Comparison of ENCODE assay signal across 9 mouse cellular contexts in genomic region chr11:102027361-102028017, GRCm38 (mm10). TPM values are rescaled to one million over a fixed set of nuclear protein-coding genes. Genes with fewer than 3 reads are reported as not detected.
DNase-seq lines count a peak whose midpoint lies in the region; ATAC-seq and TF ChIP-seq lines count a peak whose summit lies in the region.
"Had no signal": no experiment of that assay in that cellular context is flagged by ENCODE, and none has a peak within 500 bp of the region (broad histone marks: within the 10 kb centered on the region; RNA-seq: fewer than 3 reads in every experiment).

No protein-coding gene starts in this region.

- intact Hi-C loops in gastrocnemius, adult 2 months (cut with DNase I) = no loop called here
- intact Hi-C loops in gastrocnemius, postnatal 14 days (cut with DNase I; ENCODE audit: low total_unique reads) = no loop called here

- in situ Hi-C loops in ES-E14 (cut with MboI; ENCODE audit: low sequenced_read_pairs in 2 of 2, unreplicated experiment in 2 of 2) = no loop called here

- peak overlapping the region; percentile 78 for H3K4me2 ChIP-seq in forebrain, embryonic 12.5 days
- H3K4me2 ChIP-seq in liver, embryonic 16.5 days (ENCODE audit: low read depth, low read length) = peak overlapping the region; percentile 78

- H3K27ac ChIP-seq in gastrocnemius, adult 2 months = peak overlapping the region; percentile 93
- no peak overlapping the region for H3K27ac ChIP-seq in ES-E14 (ENCODE audit: insufficient read depth, low read depth, low read length, poor library complexity, severe bottlenecking)
- H3K27ac ChIP-seq in forebrain, embryonic 12.5 days = peak overlapping the region; percentile 95
- no peak overlapping the region for H3K27ac ChIP-seq in liver, embryonic 16.5 days (ENCODE audit: low read length)

- no peak for DNase-seq in gastrocnemius, adult 2 months
- no peak for DNase-seq in gastrocnemius, postnatal 25 days
- no peak for DNase-seq in ES-E14 (ENCODE audit: low read depth, low spot score)
- DNase-seq in ovary, postnatal 36 days (ENCODE audit: low spot score) = no peak
- no peak for DNase-seq in gastrocnemius, postnatal 14 days
- no peak for DNase-seq in T-cell, adult 2 months (ENCODE audit: low spot score)

- H3K4me1 ChIP-seq in ES-E14 (ENCODE audit: control insufficient read depth in 2 of 2, insufficient read depth in 2 of 2, low read length in 2 of 2, poor library complexity in 1 of 2) = peaks cover 0 to 3% of the 10 kb centered on the region in 2 experiments; a peak in 1 of 4 replicates
- peaks cover 34% of the 10 kb centered on the region for H3K4me1 ChIP-seq in forebrain, embryonic 12.5 days
- peaks cover 6% of the 10 kb centered on the region for H3K4me1 ChIP-seq in liver, embryonic 16.5 days (ENCODE audit: control insufficient read depth, low read depth, low read length)

- TF ChIP-seq CTCF in gastrocnemius, adult 2 months (IDR thresholded peaks at IDR 0.05) = peak; percentile 12; the same call in 1 of the 2 replicates

- peaks cover 6% of the 10 kb centered on the region; the same call in 1 of the 2 replicates for H3K27me3 ChIP-seq in forebrain, embryonic 12.5 days
- peaks cover 38% of the 10 kb centered on the region for H3K27me3 ChIP-seq in liver, embryonic 16.5 days (ENCODE audit: control insufficient read depth, insufficient read depth, low read depth, low read length)

- H3K4me3 ChIP-seq in gastrocnemius, adult 2 months = peak overlapping the region; percentile 78
- H3K4me3 ChIP-seq in ES-E14 (ENCODE audit: insufficient read depth in 1 of 2, low read depth in 1 of 2, low read length in 2 of 2, poor library complexity in 1 of 2, severe bottlenecking in 1 of 2) = peak overlapping the region; percentile 76 to 98
- peak overlapping the region; percentile 69 for H3K4me3 ChIP-seq in forebrain, embryonic 12.5 days (replicated peaks)
- no peak overlapping the region; the same call in 1 of the 2 replicates for H3K4me3 ChIP-seq in liver, embryonic 16.5 days (ENCODE audit: low read depth, low read length)

- no peaks in the 10 kb centered on the region for H3K9me3 ChIP-seq in ES-E14 (ENCODE audit: control insufficient read depth, insufficient read depth, low read depth, low read length)
- no peaks in the 10 kb centered on the region for H3K9me3 ChIP-seq in forebrain, embryonic 12.5 days
- no peaks in the 10 kb centered on the region for H3K9me3 ChIP-seq in liver, embryonic 16.5 days (replicated peaks; ENCODE audit: control insufficient read depth, low read length)

- peak; percentile 34 for ATAC-seq in forebrain, embryonic 12.5 days (ENCODE audit: low FRiP score)
- ATAC-seq in liver, embryonic 16.5 days (ENCODE audit: low read depth) = no peak

- peaks cover 3% of the 10 kb centered on the region; the same call in 1 of the 2 replicates for H3K36me3 ChIP-seq in ES-E14 (ENCODE audit: control insufficient read depth, insufficient read depth, low read length, poor library complexity, severe bottlenecking)
- H3K36me3 ChIP-seq in forebrain, embryonic 12.5 days (replicated peaks) = peaks cover 17% of the 10 kb centered on the region
- H3K36me3 ChIP-seq in liver, embryonic 16.5 days (ENCODE audit: control insufficient read depth, insufficient read depth) = no peaks in the 10 kb centered on the region

- 4% methylated on average over 12 of the region's 12 CpGs for WGBS in forebrain, embryonic 12.5 days
- WGBS in liver, embryonic 16.5 days (ENCODE audit: insufficient replicate concordance) = 11% methylated on average over 12 of the region's 12 CpGs

- H3K9ac ChIP-seq in ES-E14 (ENCODE audit: insufficient read depth, low read depth, low read length, poor library complexity, severe bottlenecking) = no peak overlapping the region
- peak overlapping the region; percentile 85 for H3K9ac ChIP-seq in forebrain, embryonic 12.5 days
- no peak overlapping the region for H3K9ac ChIP-seq in liver, embryonic 16.5 days (ENCODE audit: low read depth, low read length)

TF ChIP-seq in ES-E14, 5 proteins besides CTCF, POLR2A, EP300 and RAD21:
- TF ChIP-seq HCFC1 (IDR thresholded peaks at IDR 0.05; ENCODE audit: borderline replicate concordance, insufficient read depth, low read length) (no peak), MAFK (IDR thresholded peaks at IDR 0.05; ENCODE audit: insufficient read depth, low read depth, low read length) (no peak), ZC3H11A (IDR thresholded peaks at IDR 0.05; ENCODE audit: borderline replicate concordance, low read depth, low read length) (no peak), CHD2 (IDR thresholded peaks at IDR 0.05; ENCODE audit: low read depth, low read length) (no peak), ZNF384 (IDR thresholded peaks at IDR 0.05; ENCODE audit: low read depth, low read length) (no peak)

RNA-seq across cellular contexts. Expression of gene Mpp3, which starts 0.8 kb away (rescaled TPM):
- total RNA-seq in gastrocnemius, adult 2 months (2021) = 10 to 100 TPM; 19.4 to 34.7 TPM
- 10 to 100 TPM; 17.6 to 29.5 TPM for total RNA-seq in gastrocnemius, postnatal 25 days (2021)
- total RNA-seq in ES-E14 (2012; rRNA removed) = 5.2 and 7.5 TPM in 2 replicates
- polyA plus RNA-seq in forebrain, embryonic 12.5 days (2016; fragmentation: Nextera tagmentation; extraction: Ambion mirVana) = 35.7 and 37.6 TPM in 2 replicates
- 0.28 and 0.76 TPM in 2 replicates for polyA plus RNA-seq in liver, embryonic 16.5 days (2015; fragmentation: Nextera tagmentation; extraction: Ambion mirVana)
- 10 to 100 TPM; 40.6 to 47.1 TPM for total RNA-seq in gastrocnemius, postnatal 14 days (2021)

RNA-seq across cellular contexts. Expression of gene Cd300lg, which starts 13.8 kb away (rescaled TPM):
- total RNA-seq in gastrocnemius, adult 2 months (2021) = 10 to 100 TPM; 17.6 to 18.9 TPM
- 10 to 100 TPM; 13.1 to 16.5 TPM for total RNA-seq in gastrocnemius, postnatal 25 days (2021)
- total RNA-seq in ES-E14 (2012; rRNA removed) = not detected in 2 replicates
- polyA plus RNA-seq in forebrain, embryonic 12.5 days (2016; fragmentation: Nextera tagmentation; extraction: Ambion mirVana) = 0.17 and 0.23 TPM in 2 replicates
- polyA plus RNA-seq in liver, embryonic 16.5 days (2015; fragmentation: Nextera tagmentation; extraction: Ambion mirVana) = 0.68 and 0.87 TPM in 2 replicates
- 10 to 100 TPM; 20.2 to 28.6 TPM for total RNA-seq in gastrocnemius, postnatal 14 days (2021)

RNA-seq across cellular contexts. Expression of gene Dusp3, which starts 40.7 kb away (rescaled TPM):
- 100 to 1,000 TPM; 123 to 129 TPM for total RNA-seq in gastrocnemius, adult 2 months (2021)
- total RNA-seq in gastrocnemius, postnatal 25 days (2021) = 100 to 1,000 TPM; 134 to 137 TPM
- 12.8 and 14.8 TPM in 2 replicates for total RNA-seq in ES-E14 (2012; rRNA removed)
- polyA plus RNA-seq in forebrain, embryonic 12.5 days (2016; fragmentation: Nextera tagmentation; extraction: Ambion mirVana) = 9.0 and 9.8 TPM in 2 replicates
- polyA plus RNA-seq in liver, embryonic 16.5 days (2015; fragmentation: Nextera tagmentation; extraction: Ambion mirVana) = 8.1 and 8.9 TPM in 2 replicates
- 100 to 1,000 TPM; 140 to 151 TPM for total RNA-seq in gastrocnemius, postnatal 14 days (2021)

RNA-seq across cellular contexts. Expression of gene Cfap97d1, which starts 43.4 kb away (rescaled TPM):
- total RNA-seq in gastrocnemius, adult 2 months (2021) = not detected
- total RNA-seq in gastrocnemius, postnatal 25 days (2021) = not detected
- not detected in 2 replicates for total RNA-seq in ES-E14 (2012; rRNA removed)
- not detected in 2 replicates for polyA plus RNA-seq in forebrain, embryonic 12.5 days (2016; fragmentation: Nextera tagmentation; extraction: Ambion mirVana)
- not detected in 2 replicates for polyA plus RNA-seq in liver, embryonic 16.5 days (2015; fragmentation: Nextera tagmentation; extraction: Ambion mirVana)
- total RNA-seq in gastrocnemius, postnatal 14 days (2021) = not detected
- polyA plus RNA-seq: large intestine, adult 2 months had no signal

Comparison
In these comparisons a context has a peak if more than half of its experiments do, and no peak if none do; other contexts are left out.
1. H3K27ac ChIP-seq: peak in gastrocnemius, adult 2 months (single experiment) and forebrain, embryonic 12.5 days (single experiment); none in ES-E14 (single experiment) and liver, embryonic 16.5 days (single experiment).
2. RNA of gene Cd300lg, which starts 13.8 kb away (total RNA-seq): 20.2 to 28.6 TPM in gastrocnemius, postnatal 14 days, 17.6 to 18.9 TPM in gastrocnemius, adult 2 months and 13.1 to 16.5 TPM in gastrocnemius, postnatal 25 days; not detected in ES-E14; every median in the first group is over 10 times any median in the second.